Mouse (Mus musculus): ENCODE measurements at regions not wholly inside any gene's neighbourhood (a gene's known extent, or its start where the extent isn't known, plus 50 kb on each side); places are given as distances from the start of the nearest gene placed in this dataset.

GRCm38 (mm10) chr10:110658153-110658695 lies 87.0 kb upstream of the E2f7 start:
- TF ChIP-seq CTCF (IDR thresholded peaks at IDR 0.05 in 2 of 3, conservative IDR thresholded peaks at IDR 0.05 in 1 of 3; ENCODE audit: control insufficient read depth in 1 of 3, insufficient read depth in 1 of 3, low read depth in 2 of 3, low read length in 3 of 3, poor library complexity in 1 of 3, severe bottlenecking in 1 of 3) (no peak), KAT2A (conservative IDR thresholded peaks at IDR 0.05; ENCODE audit: low read depth, low read length) (no peak), MXI1 (IDR thresholded peaks at IDR 0.05; ENCODE audit: low read depth, low read length) (no peak), POLR2A (IDR thresholded peaks at IDR 0.05; ENCODE audit: control insufficient read depth in 1 of 2, insufficient read depth in 1 of 2, low read depth in 1 of 2, low read length in 2 of 2, poor library complexity in 1 of 2) (no peak), EP300 (IDR thresholded peaks at IDR 0.05; ENCODE audit: low read depth in 1 of 2, low read length in 2 of 2) (no peak), MAX (IDR thresholded peaks at IDR 0.05; ENCODE audit: low read length) (no peak), GATA1 (IDR thresholded peaks at IDR 0.05; ENCODE audit: low read depth, low read length) (no peak), ZMIZ1 (IDR thresholded peaks at IDR 0.05; ENCODE audit: low read depth, low read length) (no peak), MAFK (IDR thresholded peaks at IDR 0.05; ENCODE audit: borderline replicate concordance, low read depth, low read length) (no peak), MYC (IDR thresholded peaks at IDR 0.05; ENCODE audit: low read depth, low read length) (no peak), ZNF384 (IDR thresholded peaks at IDR 0.05; ENCODE audit: low read depth, low read length) (no peak), ZC3H11A (IDR thresholded peaks at IDR 0.05; ENCODE audit: low read depth, low read length) (no peak), TBP (IDR thresholded peaks at IDR 0.05; ENCODE audit: low read depth, low read length) (no peak)
